Mouse (Mus musculus) CD4-positive, CD25-positive, alpha-beta regulatory T cell, adult 2 months (primary cell): ENCODE results near the gene Med27.

Experiments used
- DNase-seq: peaks from one replicate; pipeline ENCODE4 v3.0.0-alpha.2; 2012; ENCODE audit warnings: low read depth, low spot score

Med27 gene

DNA sequence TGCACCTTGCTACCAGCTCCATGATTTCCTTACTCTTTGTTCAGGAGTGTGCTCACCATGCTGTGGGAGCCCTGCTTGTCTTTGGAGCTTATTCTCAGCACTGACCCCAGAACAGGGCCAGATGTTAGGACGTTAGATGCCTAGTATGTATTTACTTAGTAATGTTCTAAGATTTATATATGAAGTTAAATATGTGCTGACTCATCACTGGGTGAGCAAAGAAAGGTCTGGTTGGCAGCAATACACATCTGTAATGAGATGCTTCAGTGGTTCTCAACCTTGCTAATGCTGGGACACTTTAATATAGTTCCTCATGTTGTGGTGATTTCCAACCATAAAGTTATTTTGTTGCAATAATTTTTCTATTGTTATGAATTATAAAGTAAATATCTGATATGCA, 45.4 kb downstream of the Med27 start:
- DNase-seq: no peak

DNA sequence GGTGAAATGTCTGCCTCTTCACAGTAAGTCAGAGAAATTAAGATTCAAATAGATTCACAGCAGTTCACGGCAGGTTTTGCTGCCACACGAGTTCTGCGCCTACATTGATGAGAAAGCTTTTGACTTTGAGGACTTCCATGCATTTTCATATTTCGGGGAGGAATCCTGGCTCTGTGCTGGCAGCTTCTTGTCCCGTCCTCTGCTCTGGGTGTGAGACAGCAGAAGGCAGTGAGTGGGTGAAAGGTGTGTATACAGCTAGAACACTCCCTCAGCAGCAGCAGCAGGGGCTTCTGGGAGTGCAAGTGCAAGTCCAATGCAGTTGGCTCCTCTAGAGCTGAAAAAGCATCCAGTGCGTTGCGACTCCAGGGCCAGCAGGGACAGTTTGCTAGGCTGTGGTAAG, 53.6 kb downstream of the Med27 start:
- no peak for DNase-seq

DNA sequence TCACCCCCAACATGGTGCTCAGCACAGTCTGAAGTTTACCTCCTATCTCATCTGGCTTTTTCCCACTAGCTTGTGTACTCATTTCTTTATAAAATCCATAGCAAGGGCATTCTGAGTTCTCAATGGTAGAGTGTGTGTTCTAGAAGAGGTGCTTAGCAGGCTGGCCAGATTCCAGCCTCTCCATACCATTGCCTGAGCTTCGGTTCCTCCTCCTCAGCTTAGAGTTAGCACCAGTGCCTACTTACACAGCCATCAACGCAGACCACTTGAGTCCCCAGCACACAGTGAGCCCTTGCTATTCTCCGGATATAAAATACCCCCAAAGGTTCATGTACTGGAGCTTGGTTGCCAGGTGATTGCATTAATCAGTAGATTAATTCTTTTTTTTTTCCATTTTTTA, 54.2 kb downstream of the Med27 start:
- DNase-seq: no peak

DNA sequence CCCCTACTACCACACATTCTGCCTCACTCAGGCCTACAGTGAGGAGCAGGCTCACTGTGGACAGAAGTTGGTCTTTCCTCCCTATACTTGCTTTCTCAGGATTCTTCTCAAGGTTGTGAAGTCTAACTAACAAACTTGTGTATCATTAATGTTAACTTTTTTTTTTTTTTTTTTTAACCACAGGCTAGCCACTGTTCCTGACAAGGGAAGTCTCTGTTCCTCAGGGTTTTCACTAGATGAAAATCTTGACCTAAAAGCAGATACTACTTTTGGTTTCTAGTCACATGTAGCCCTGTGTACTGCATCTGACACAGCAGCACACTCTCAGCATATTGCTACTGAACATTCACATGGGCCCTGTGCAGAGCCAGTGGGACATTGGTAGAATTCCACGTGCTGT, 55.2 kb downstream of the Med27 start:
- DNase-seq: no peak

DNA sequence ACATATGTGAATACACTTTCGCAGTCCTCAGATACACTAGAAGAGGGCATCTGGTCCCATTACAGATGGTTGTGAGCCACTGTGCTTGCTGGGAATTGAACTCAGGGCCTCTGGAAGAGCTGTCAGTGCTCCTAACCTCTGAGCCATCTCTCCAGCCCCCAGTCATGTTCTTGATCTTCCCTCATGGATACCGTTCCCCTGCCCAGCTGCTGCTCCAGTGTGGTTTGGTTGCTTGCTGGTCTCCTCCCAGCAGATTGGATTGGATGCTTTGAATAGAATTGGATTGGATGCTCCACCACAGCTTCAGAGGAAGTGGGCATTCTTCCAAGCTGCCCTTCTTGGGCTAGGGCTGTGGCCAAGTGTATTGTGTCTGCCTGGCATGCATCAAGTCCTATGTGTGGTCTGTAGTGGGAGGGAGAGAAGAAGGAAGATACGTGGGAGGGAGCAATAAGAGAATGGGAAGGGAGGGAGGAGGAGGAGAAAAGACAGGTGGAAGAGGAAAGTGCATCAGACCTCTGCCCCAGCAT, 56.0 kb downstream of the Med27 start:
- DNase-seq: no peak

DNA sequence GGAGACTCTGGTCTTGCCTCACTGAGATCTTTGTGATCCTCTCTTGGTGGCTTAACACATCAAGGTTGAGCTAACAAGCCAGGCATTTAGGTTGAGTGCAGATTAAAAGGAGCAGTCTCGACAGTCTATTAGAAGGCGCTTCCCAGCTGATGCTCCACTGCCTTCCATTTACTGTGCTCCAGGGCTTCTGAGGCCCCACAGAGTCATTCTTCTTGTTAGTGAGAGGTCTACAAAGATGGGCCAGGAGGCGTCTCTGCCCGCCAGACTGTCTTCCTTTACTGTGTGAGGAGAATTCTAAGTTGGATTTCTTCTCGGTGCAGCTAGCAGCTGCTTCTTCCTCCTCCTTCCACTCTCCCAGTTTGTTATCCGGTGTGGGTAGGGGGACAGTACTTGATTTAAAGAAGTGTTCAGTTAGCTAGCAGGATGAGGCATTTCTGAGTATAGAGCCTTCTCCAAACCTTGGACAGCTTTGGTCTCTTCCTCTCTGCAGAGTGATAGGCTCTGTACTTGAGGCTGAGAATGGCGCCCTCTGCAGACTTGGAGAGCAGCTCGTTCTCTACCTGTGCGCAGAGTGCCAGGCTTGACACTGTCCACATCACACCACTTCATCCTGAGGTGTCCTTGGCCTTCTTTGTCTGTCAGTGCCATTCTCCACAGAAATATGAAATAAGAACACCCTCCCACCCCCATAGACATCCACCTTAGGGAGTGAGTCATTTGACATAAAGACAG, 57.3 kb downstream of the Med27 start:
- peak; percentile 37 for DNase-seq

DNA sequence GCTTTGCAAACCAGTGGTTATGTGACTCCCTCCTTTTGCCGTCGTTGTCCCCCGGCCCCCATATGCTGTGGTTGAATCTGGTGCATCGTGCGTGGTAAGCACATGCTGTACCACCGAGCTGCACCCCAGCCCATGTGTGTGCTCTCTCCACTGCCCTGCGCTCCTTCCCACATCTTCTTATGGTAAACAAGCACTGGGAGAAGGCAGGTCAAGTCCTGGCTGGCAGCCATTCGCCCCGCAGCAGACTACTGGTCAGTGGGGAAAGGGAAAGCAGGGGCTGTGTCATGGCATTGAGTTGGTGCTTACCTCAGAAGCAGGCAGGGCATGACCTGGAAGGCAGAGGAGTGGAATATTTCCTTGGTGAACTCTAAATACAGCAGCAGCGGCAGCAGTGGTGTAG, 58.3 kb downstream of the Med27 start:
- no peak for DNase-seq

DNA sequence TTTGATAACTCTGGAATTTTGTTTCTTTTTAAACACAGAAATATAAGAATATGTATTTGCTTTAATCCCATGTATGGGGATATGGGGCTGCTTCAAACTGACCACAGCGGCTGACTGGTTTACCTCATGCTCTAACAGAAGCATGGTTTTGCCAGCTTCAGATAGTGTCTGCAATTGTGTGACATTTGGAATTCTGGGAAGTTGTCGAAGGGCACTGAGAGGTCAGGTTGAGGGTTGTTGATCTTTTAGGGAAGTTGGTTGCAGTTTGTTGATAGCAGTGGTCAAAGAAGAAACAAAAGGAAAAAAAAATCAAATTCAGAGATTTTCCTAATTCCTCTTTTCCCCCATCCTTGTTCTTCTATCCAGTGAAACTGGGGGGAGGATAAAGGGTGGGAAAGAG, 59.2 kb downstream of the Med27 start:
- no peak for DNase-seq

DNA sequence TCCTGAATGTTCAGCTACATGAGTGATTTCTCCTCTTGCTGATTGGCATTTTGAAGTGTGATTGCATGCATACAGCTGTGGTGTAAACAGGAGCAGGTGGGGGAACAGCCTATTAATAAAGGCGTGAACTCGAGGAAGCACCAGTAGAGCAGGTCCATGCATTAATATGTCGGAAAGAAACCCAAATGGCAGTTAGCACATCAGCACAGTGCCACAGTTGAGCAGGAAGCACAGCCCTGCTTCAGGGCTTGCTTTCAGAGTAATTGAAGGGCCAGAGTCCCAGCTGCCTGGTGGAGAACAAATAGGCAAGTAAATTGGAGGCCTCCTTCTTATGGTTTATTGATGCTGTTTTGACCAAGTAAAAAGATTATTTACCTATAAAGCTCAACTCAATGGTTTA, 60.7 kb downstream of the Med27 start:
- DNase-seq: no peak

DNA sequence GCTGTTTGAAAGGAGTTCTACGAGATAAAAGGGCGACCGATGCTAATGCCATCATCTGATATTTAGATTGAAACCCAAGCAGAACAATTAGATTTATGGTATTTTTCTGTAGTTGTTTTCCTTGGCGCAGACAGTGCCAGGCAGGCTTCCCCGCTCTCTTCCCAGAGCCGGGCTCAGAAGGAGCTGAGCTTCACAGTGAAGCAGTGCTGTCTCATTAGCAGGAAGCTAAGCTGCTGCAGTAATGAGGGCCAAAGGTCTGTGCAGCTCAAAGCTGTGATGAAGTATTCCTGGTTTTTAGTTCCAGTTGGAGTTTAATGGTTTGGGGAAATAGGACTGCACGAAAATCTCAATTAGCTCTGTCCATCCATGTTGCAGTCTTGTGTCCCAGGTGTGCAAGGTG, 61.1 kb downstream of the Med27 start:
- no peak for DNase-seq

DNA sequence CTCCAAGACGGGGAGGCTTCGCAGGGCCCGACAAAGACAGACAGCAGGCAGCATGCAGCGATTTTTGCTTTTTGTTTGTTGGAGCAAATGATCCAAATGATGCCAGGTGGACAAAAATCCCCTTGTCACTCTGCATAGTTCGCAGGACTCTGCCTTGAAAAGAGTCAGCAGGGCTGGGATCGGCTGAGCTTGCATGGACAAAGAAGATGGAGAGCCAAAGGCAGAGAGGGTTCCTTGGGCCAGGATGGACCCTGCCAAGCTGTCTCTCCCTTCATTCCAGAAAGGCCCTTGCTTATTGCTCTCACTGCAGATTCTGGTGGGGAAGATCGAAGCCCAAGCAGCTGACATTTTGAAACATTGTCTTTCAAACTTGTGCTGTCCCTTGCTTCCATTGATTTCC, 64.3 kb downstream of the Med27 start:
- DNase-seq: no peak

DNA sequence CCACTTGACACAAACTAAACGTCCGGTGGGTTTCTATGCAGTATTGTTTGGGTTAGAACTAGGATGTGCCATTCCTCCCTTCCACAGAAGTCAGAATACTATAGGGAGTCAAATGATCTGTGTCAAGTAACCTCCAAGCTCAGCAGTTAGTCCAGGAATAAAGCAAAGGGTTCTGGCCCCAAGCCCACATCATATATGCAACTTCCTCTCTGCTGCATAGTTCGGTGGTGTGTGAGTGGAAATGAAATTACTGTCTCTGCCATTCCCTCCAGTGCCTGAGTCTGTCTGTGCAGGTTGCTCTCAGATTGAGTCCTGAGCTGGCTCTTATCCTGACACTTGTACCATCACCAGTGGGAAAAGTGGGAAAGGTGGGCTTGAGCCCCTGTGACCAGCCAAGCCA, 65.8 kb downstream of the Med27 start:
- DNase-seq: no peak

DNA sequence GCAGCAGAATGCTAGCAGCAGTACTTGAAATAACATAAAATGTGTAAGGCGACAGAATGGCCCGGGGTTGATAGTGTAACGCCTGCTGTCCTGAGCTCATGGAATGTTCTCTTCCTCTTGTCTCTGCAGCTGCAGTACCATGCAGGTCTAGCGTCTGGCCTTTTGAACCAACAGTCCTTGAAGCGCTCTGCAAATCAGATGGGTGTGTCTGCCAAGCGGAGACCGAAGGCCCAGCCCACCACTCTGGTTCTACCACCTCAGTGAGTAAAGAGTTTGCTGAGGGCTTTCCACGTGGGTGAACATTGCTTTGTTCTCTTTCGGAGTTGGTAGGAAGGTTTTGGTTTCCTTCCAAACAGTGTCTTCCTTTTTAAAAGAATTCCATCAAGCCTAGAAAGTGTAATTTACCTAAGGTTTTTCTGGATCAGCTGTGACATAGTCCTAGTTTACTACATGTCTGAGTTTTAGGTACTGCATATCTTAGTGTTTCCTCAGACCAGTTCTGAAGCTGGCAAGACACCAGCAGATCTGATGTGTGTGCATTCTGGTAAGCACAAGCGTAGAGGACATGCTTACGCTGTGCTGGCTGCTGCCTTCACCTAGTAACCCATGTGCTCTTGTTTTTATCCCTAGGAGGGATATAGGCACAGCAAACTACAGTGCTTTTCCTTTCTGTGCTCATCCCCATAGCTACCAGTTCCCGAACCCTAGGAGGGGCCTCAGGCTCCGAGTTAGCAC, 66.8 kb downstream of the Med27 start:
- no peak for DNase-seq

DNA sequence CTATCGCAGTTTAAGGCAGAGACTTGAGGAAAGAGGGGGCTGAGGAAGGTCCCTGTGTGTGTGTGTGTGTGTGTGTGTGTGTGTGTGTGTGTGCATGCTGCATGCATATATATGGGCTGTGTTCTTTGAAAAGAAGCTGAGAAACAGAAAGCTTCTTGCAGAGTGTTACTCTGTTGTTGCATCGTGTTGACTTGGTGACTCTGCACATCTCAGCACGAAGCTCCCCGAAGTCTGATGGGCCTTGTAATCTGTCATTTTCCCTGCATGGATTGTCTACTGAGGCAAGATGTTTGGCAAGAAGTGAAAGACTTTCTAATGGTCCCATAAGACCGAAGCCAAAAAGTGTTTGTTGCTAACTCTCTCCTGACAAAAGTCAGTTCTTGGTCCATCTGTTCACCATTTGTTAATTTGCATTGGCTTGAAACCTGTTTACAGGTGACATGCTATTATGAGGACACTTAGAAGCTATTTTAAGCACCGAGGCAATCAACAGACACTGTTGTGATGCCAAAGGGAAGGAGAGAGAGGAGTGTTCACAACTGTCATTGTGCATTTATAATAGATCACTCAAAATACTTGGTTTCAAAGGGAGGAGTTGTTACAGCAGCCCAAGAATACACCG, 68.3 kb downstream of the Med27 start:
- no peak for DNase-seq

DNA sequence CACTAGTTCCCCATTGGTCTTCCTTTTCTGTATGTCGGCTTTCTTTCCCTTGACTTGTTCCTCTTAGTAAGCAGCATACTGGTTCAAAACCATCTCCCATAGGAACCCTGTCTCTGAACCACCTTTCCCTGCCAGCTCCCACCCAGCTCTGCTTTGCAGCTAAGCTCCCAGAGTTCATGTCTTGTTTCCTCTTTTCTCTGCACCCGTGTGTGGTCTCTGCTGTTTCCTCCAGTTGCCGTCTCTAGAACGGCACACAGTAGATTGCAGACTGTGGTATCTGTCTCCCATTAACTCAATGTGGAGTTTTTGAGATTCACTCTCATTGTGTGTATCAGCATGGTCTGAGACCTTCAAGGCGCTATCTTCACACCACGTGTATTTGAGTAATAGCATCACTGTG, 71.9 kb downstream of the Med27 start:
- DNase-seq: no peak

DNA sequence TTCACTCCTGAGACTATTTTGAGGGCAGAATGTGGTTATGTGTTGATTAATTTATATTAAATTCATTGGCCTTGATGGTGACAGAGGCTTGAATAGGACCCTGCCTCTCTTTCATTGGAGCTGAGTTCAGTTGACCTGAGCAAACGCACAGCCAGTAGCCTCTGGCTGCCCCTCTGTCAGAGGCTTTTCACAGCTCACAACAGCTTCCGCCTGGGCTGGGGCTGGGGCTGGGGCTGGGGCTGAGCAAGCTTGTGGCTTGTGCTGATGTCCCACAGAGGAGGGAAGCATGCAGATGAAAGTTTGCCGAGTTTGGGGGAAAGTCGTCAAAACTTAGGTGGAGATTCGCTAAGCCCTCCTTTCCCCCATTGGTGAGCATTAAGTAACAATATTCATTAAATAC, 72.8 kb downstream of the Med27 start:
- no peak for DNase-seq

DNA sequence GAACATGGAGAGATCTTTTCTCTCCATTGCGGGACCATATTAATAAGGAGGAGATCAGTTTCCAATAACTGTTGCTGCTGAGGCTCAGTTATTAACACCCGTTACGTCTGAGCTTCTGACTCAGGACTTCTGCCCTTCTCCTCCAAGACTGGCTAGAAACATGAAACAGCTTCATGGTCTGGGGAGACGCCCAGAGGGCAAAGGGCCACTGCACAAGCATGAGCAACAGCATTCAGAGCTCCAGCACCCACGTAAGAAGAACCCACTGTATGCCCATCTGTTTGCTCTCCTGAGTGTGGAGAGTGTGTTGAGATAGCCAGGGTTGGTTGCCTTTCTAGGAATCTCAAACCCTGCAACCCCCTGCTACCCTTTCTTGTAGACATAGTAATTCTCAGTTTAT, 73.3 kb downstream of the Med27 start:
- DNase-seq: no peak

DNA sequence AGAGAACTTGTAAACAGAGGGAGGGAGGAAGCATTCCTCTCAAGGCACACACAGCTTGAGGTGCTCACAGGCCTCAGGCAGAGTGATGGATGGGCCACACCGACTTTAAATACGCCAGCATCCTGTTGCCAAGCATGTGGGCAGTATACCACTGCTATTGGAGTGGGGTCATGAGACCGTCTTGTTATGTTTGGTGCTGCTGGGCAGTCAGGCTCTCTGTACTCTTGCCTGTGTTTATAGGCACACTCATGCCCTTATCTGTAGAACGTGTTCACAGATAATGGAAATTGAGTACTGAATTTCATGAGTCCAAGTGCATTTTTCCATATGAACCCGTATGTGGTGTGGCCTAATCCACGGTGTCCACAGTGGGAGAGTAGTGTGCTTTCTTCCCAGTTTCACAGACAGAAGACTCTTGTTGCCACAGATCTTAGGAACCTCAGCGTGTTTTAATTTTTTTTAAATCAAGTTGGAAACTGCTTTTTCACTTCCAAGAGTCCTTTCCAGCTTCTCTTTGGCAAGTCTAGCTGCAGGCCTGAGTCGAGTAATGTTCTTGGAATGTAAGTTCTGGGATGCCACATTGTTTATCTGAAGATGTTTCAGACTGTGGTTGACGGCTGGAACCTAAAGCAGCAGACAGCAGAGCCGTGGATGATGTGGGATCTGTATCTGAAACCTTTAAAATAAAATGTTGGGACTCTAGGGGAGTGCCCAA, 75.7 kb downstream of the Med27 start:
- no peak for DNase-seq

DNA sequence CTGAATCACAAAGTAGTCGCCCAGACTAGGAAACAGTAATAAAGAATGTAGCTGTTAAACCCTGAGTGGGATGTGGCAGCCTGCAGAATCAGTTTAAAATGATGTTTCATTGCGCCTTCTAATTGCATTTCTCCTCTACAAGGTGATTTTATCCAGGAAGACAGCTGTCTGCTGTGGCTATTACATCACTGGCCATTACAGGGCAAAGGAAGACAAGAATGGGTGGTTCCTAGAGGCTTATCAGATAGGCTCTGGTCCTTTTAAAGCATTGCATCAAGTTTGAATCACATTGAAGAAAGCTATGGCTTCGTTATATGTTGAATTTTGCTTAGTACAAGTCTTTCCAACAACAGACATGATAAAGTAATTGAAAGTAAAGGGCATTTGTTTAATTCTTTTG, 76.4 kb downstream of the Med27 start:
- DNase-seq: no peak

DNA sequence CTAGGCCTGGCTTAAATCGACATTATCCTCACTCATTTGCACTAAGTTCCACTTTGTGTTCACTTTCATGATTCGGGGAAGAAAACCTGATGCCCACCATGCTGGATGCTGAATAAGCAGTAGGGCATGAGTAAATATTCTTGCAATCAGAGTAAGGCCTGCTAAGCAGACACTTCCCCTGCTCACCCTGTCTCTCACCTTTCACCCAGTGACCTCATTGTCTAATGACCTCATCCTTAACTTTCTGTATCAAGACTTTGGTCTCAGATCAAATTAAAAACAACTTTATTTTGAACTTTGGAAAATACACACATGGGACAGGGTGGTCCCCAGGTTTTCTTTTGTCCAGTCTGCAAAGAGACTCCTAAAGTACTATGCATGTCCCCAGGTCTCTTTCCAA, 78.8 kb downstream of the Med27 start:
- no peak for DNase-seq

DNA sequence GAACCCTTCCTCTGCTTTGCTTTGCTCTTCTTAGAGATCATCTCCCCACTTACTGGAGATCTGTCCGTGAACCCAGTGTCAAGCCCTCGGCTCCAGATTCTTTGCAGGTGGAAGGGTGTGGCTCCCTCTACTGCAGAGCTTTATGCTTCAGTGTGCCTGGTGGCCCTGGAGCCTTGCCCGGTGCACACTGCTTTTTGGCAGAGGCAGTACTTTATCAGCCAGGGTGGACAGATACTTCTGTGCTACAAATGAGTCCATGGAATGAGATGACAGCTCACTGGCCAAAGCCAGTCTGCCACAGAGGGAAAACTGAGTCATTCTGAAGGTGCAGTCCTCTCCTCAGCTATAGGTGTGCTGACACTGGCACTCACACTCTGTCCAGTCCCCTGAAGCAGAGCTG, 80.1 kb downstream of the Med27 start:
- DNase-seq: no peak

DNA sequence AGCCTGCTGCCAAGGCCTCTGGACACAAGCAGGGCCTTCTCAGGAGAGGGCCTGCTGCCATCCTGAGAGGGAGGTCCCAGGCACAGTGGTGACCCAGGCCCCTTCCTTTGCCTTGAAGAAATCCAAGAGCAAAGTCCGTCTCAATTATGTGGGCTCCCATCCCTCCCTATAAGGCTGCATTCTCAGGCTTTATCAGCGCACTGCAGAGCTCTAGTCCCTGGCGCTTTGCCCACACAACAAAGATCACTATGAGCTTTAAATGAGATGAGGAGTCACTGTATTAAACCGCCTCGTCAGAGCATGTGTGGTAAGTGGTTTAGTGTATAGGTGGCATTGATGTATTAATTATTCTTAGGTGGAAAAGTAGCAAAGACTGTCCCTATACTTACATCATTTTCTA, 85.9 kb downstream of the Med27 start:
- DNase-seq: no peak
